Mouse (Mus musculus) neural tube, embryonic 12.5 days (tissue): ENCODE results near the gene Ctnnb1. TPM values are rescaled to one million over a fixed set of nuclear protein-coding genes. Genes with fewer than 3 reads are reported as not detected.

Source experiments
- ATAC-seq: fragments of 200-750 bp; cut with Nextera tagmentation; 2 replicates; pipeline ENCODE4 v1.8.0; 2017; ENCODE audit warnings: low read depth, mild to moderate bottlenecking, moderate TSS enrichment, moderate library complexity; ENCODE audit not compliant: low FRiP score
- H3K27ac ChIP-seq: fragments of 300-500 bp; sonication (generic); 2 replicates; pipeline ENCODE4 v1.5.1; 2016
- H3K27me3 ChIP-seq: fragments of 300-500 bp; sonication (generic); replicated peaks from 2 replicates; pipeline ENCODE4 v1.6.1; 2016; ENCODE audit warnings: mild to moderate bottlenecking
- H3K36me3 ChIP-seq: fragments of 300-500 bp; sonication (generic); 2 replicates; pipeline ENCODE4 v1.6.1; 2016; ENCODE audit warnings: mild to moderate bottlenecking
- H3K4me1 ChIP-seq: fragments of 300-500 bp; sonication (generic); 2 replicates; pipeline ENCODE4 v1.6.1; 2016
- H3K4me2 ChIP-seq: fragments of 300-500 bp; sonication (generic); replicated peaks from 2 replicates; pipeline ENCODE4 v1.6.1; 2016; ENCODE audit warnings: mild to moderate bottlenecking
- H3K4me3 ChIP-seq: fragments of 300-500 bp; sonication (generic); 2 replicates; pipeline ENCODE4 v1.5.1; 2016
- H3K9ac ChIP-seq: fragments of 300-500 bp; sonication (generic); 2 replicates; pipeline ENCODE4 v1.6.1; 2016; ENCODE audit warnings: mild to moderate bottlenecking
- H3K9me3 ChIP-seq: fragments of 300-500 bp; sonication (generic); 2 replicates; pipeline ENCODE4 v1.6.1; 2016; ENCODE audit warnings: mild to moderate bottlenecking
- WGBS: fragments of 180-500 bp; shearing (Covaris S2); methylation state at CpG from one replicate; pipeline ENCODE4 v1.1.7; 2016; 5-methylcytosine and 5-hydroxymethylcytosine counted together
- polyA plus RNA-seq: library from polyadenylated mRNA; unstranded; fragments of >200 nt; fragmentation: Nextera tagmentation; extraction: Ambion mirVana; gene quantifications from 2 replicates; pipeline ENCODE4 v1.2.1, GENCODE M21; 2016

Ctnnb1 gene
- polyA plus RNA-seq, 1 experiment from 2014 or later = 619 TPM

- Histone ChIP-seq H3K4me1 (peaks cover 3% of the 10 kb centered on the region), H3K9ac (no peak overlapping the region), H3K4me3 (no peak overlapping the region), H3K27ac (no peak overlapping the region), H3K4me2 (no peak overlapping the region), H3K36me3 (no peaks in the 10 kb centered on the region), H3K27me3 (no peaks in the 10 kb centered on the region), H3K9me3 (no peaks in the 10 kb centered on the region)
- ATAC-seq = no peak
- WGBS = 95% methylated on average over 12 of the region's 12 CpGs
These were observed 1.0 kb downstream of the Ctnnb1 start for GRCm38 (mm10) chr9:120930021-120930420.

- peaks cover 10% of the 10 kb centered on the region for H3K4me1 ChIP-seq
- H3K36me3 ChIP-seq = no peaks in the 10 kb centered on the region
- no peaks in the 10 kb centered on the region for H3K27me3 ChIP-seq
- no peak overlapping the region for H3K9ac ChIP-seq
- no peak for ATAC-seq
- no peak overlapping the region for H3K4me2 ChIP-seq
- H3K4me3 ChIP-seq = no peak overlapping the region
- 68% methylated on average over 8 of the region's 8 CpGs for WGBS
- no peak overlapping the region for H3K27ac ChIP-seq
- H3K9me3 ChIP-seq = no peaks in the 10 kb centered on the region
These were observed 1.8 kb downstream of the Ctnnb1 start for GRCm38 (mm10) chr9:120930811-120931210.

GRCm38 (mm10) chr9:120932371-120932770 is 3.4 kb downstream of the Ctnnb1 start:
- Histone ChIP-seq H3K4me1 (peaks cover 26% of the 10 kb centered on the region), H3K36me3 (no peaks in the 10 kb centered on the region), H3K27ac (no peak overlapping the region), H3K9ac (no peak overlapping the region), H3K4me2 (no peak overlapping the region), H3K9me3 (no peaks in the 10 kb centered on the region), H3K4me3 (no peak overlapping the region), H3K27me3 (no peaks in the 10 kb centered on the region)
- 38% methylated on average over 6 of the region's 6 CpGs for WGBS
- no peak for ATAC-seq

- H3K4me2 ChIP-seq = peak overlapping the region; percentile 26
- WGBS = 6% methylated on average over 67 of the region's 78 CpGs
- H3K9me3 ChIP-seq = no peaks in the 10 kb centered on the region
- peaks cover 32% of the 10 kb centered on the region for H3K4me1 ChIP-seq
- peak overlapping the region; percentile 87 for H3K27ac ChIP-seq
- H3K4me3 ChIP-seq = peak overlapping the region; percentile 94
- H3K36me3 ChIP-seq = no peaks in the 10 kb centered on the region
- ATAC-seq = peak; percentile 85
- H3K27me3 ChIP-seq = no peaks in the 10 kb centered on the region
- peak overlapping the region; percentile 92 for H3K9ac ChIP-seq
These were observed 4.0 kb downstream of the Ctnnb1 start for GRCm38 (mm10) chr9:120932797-120933586.

GRCm38 (mm10) chr9:120933587-120933885 is 4.5 kb downstream of the Ctnnb1 start:
- H3K27me3 ChIP-seq = no peaks in the 10 kb centered on the region

GRCm38 (mm10) chr9:120933886-120934758 is 5.1 kb downstream of the Ctnnb1 start:
- Histone ChIP-seq H3K9ac (peak overlapping the region; percentile 92), H3K4me2 (peak overlapping the region; percentile 89), H3K36me3 (no peaks in the 10 kb centered on the region), H3K27ac (peak overlapping the region; percentile 87), H3K9me3 (no peaks in the 10 kb centered on the region), H3K4me3 (peak overlapping the region; percentile 94), H3K27me3 (no peaks in the 10 kb centered on the region), H3K4me1 (peaks cover 40% of the 10 kb centered on the region)
- ATAC-seq = peak; percentile 63
- under 1% methylated on average over 56 of the region's 57 CpGs for WGBS

More at GRCm38 (mm10) chr9:120933587-120933885, 4.5 kb downstream of the Ctnnb1 start:
- Histone ChIP-seq H3K9ac (peak overlapping the region; percentile 92), H3K27ac (peak overlapping the region; percentile 87), H3K4me2 (peak overlapping the region; percentile 89), H3K36me3 (no peaks in the 10 kb centered on the region), H3K4me1 (peaks cover 38% of the 10 kb centered on the region), H3K4me3 (peak overlapping the region; percentile 94), H3K9me3 (no peaks in the 10 kb centered on the region)
- under 1% methylated on average over 46 of the region's 58 CpGs for WGBS
- no peak for ATAC-seq

GRCm38 (mm10) chr9:120934821-120935633 is 6.0 kb downstream of the Ctnnb1 start:
- Histone ChIP-seq H3K4me1 (peaks cover 49% of the 10 kb centered on the region), H3K36me3 (no peaks in the 10 kb centered on the region), H3K9me3 (no peaks in the 10 kb centered on the region), H3K4me2 (peak overlapping the region; percentile 89), H3K27me3 (no peaks in the 10 kb centered on the region), H3K4me3 (peak overlapping the region; percentile 94), H3K27ac (peak overlapping the region; percentile 87; the same call in 1 of the 2 replicates), H3K9ac (peak overlapping the region; percentile 92)
- 12% methylated on average over 14 of the region's 14 CpGs for WGBS
- no peak for ATAC-seq

GRCm38 (mm10) chr9:120935634-120935922 is 6.6 kb downstream of the Ctnnb1 start:
- 15% methylated on average over 4 of the region's 4 CpGs for WGBS

GRCm38 (mm10) chr9:120936351-120936750 is 7.3 kb downstream of the Ctnnb1 start:
- no peaks in the 10 kb centered on the region for H3K27me3 ChIP-seq
- ATAC-seq = no peak
- peaks cover 61% of the 10 kb centered on the region for H3K4me1 ChIP-seq
- no peak overlapping the region for H3K27ac ChIP-seq
- H3K4me2 ChIP-seq = peak overlapping the region; percentile 89
- peak overlapping the region; percentile 40 for H3K9ac ChIP-seq
- no peaks in the 10 kb centered on the region for H3K36me3 ChIP-seq
- H3K9me3 ChIP-seq = no peaks in the 10 kb centered on the region
- peak overlapping the region; percentile 24 for H3K4me3 ChIP-seq
- WGBS = 30% methylated on average over 8 of the region's 8 CpGs

More at GRCm38 (mm10) chr9:120935634-120935922, 6.6 kb downstream of the Ctnnb1 start:
- peak overlapping the region; percentile 92 for H3K9ac ChIP-seq
- no peaks in the 10 kb centered on the region for H3K36me3 ChIP-seq
- no peak overlapping the region for H3K27ac ChIP-seq
- no peak for ATAC-seq
- H3K4me1 ChIP-seq = peaks cover 54% of the 10 kb centered on the region
- H3K9me3 ChIP-seq = no peaks in the 10 kb centered on the region
- H3K27me3 ChIP-seq = no peaks in the 10 kb centered on the region
- peak overlapping the region; percentile 94 for H3K4me3 ChIP-seq
- H3K4me2 ChIP-seq = peak overlapping the region; percentile 89

GRCm38 (mm10) chr9:120940858-120941257 is 11.8 kb downstream of the Ctnnb1 start:
- Histone ChIP-seq H3K36me3 (no peaks in the 10 kb centered on the region), H3K4me1 (peaks cover 66% of the 10 kb centered on the region), H3K27me3 (no peaks in the 10 kb centered on the region), H3K9ac (no peak overlapping the region), H3K4me2 (no peak overlapping the region), H3K9me3 (no peaks in the 10 kb centered on the region), H3K27ac (no peak overlapping the region), H3K4me3 (no peak overlapping the region)
- WGBS = 90% methylated on average over 3 of the region's 3 CpGs
- no peak for ATAC-seq

- Histone ChIP-seq H3K9ac (no peak overlapping the region), H3K27ac (no peak overlapping the region), H3K36me3 (no peaks in the 10 kb centered on the region), H3K4me1 (peaks cover 42% of the 10 kb centered on the region), H3K4me2 (no peak overlapping the region), H3K9me3 (no peaks in the 10 kb centered on the region), H3K4me3 (no peak overlapping the region), H3K27me3 (no peaks in the 10 kb centered on the region)
- 94% methylated on average over 1 of the region's 1 CpGs for WGBS
- ATAC-seq = no peak
These were observed 14.7 kb downstream of the Ctnnb1 start for GRCm38 (mm10) chr9:120943757-120944156.

- H3K9ac ChIP-seq = no peak overlapping the region
- peaks cover 44% of the 10 kb centered on the region for H3K4me1 ChIP-seq
- H3K36me3 ChIP-seq = no peaks in the 10 kb centered on the region
- no peak overlapping the region for H3K27ac ChIP-seq
- no peak overlapping the region for H3K4me3 ChIP-seq
- no peak for ATAC-seq
- no peaks in the 10 kb centered on the region for H3K9me3 ChIP-seq
- no peak overlapping the region for H3K4me2 ChIP-seq
- WGBS = 80% methylated on average over 3 of the region's 3 CpGs
- H3K27me3 ChIP-seq = no peaks in the 10 kb centered on the region
These were observed 15.2 kb downstream of the Ctnnb1 start for GRCm38 (mm10) chr9:120944211-120944610.
